Mouse (Mus musculus): ENCODE results near the gene Fam83e. TPM values are rescaled to one million over a fixed set of nuclear protein-coding genes. Genes with fewer than 3 reads are reported as not detected.

Fam83e gene
- total RNA-seq, 2 experiments from 2014 or later, result 0.34 to 0.77 TPM

Other genes with a start within 250 kb of the Fam83e start
Only the 30 nearest of the 32 such genes appear.
- gene Dhdh, start 232.4 kb upstream of the Fam83e start, total RNA-seq (2014; fragmentation: Nextera tagmentation), result 29.3 and 31.1 TPM in 2 replicates
- 18.4 and 20.2 TPM in 2 replicates for gene Dhdh, start 232.4 kb upstream of the Fam83e start, total RNA-seq (2017)
- 184 and 207 TPM in 2 replicates for gene Nucb1, start 210.8 kb upstream of the Fam83e start, total RNA-seq (2014; fragmentation: Nextera tagmentation)
- 316 and 398 TPM in 2 replicates for gene Nucb1, start 210.8 kb upstream of the Fam83e start, total RNA-seq (2017)
- gene Ppp1r15a, start 194.9 kb upstream of the Fam83e start, total RNA-seq (2014; fragmentation: Nextera tagmentation), result 8.3 and 22.1 TPM in 2 replicates
- gene Ppp1r15a, start 194.9 kb upstream of the Fam83e start, total RNA-seq (2017), result 51.1 and 54.9 TPM in 2 replicates
- gene Plekha4, start 194.9 kb upstream of the Fam83e start, total RNA-seq (2014; fragmentation: Nextera tagmentation), result not detected in 2 replicates
- gene Plekha4, start 194.9 kb upstream of the Fam83e start, total RNA-seq (2017), result 0.26 TPM in 1 of 2 replicates, not detected in the other
- gene Hsd17b14, start 166.3 kb upstream of the Fam83e start, total RNA-seq (2014; fragmentation: Nextera tagmentation), result 4.4 TPM in 1 of 2 replicates, not detected in the other
- gene Hsd17b14, start 166.3 kb upstream of the Fam83e start, total RNA-seq (2017), result 0.26 and 0.41 TPM in 2 replicates
- gene Bcat2, start 151.1 kb upstream of the Fam83e start, total RNA-seq (2014; fragmentation: Nextera tagmentation), result 69.1 and 81.6 TPM in 2 replicates
- 38.9 and 42.7 TPM in 2 replicates for gene Bcat2, start 151.1 kb upstream of the Fam83e start, total RNA-seq (2017)
- not detected in 2 replicates for gene Fgf21, start 105.7 kb upstream of the Fam83e start, total RNA-seq (2014; fragmentation: Nextera tagmentation)
- gene Fgf21, start 105.7 kb upstream of the Fam83e start, total RNA-seq (2017), result not detected in 2 replicates
- gene Fut1, start 103.9 kb upstream of the Fam83e start, total RNA-seq (2014; fragmentation: Nextera tagmentation), result not detected in 2 replicates
- not detected in 2 replicates for gene Fut1, start 103.9 kb upstream of the Fam83e start, total RNA-seq (2017)
- not detected in 2 replicates for gene Izumo1, start 99.4 kb upstream of the Fam83e start, total RNA-seq (2014; fragmentation: Nextera tagmentation)
- 0.34 TPM in 1 of 2 replicates, not detected in the other for gene Izumo1, start 99.4 kb upstream of the Fam83e start, total RNA-seq (2017)
- 0.15 TPM in 1 of 2 replicates, not detected in the other for gene Rasip1, start 93.7 kb upstream of the Fam83e start, total RNA-seq (2014; fragmentation: Nextera tagmentation)
- 0.93 TPM in 1 of 2 replicates, not detected in the other for gene Rasip1, start 93.7 kb upstream of the Fam83e start, total RNA-seq (2017)
- gene Mamstr, start 81.2 kb upstream of the Fam83e start, total RNA-seq (2014; fragmentation: Nextera tagmentation), result not detected in 2 replicates
- gene Mamstr, start 81.2 kb upstream of the Fam83e start, total RNA-seq (2017), result 0.36 TPM in 1 of 2 replicates, not detected in the other
- gene Fut2, start 54.8 kb upstream of the Fam83e start, total RNA-seq (2014; fragmentation: Nextera tagmentation), result 0.24 TPM in 1 of 2 replicates, not detected in the other
- gene Fut2, start 54.8 kb upstream of the Fam83e start, total RNA-seq (2017), result not detected in 2 replicates
- gene Ntn5, start 37.2 kb upstream of the Fam83e start, total RNA-seq (2014; fragmentation: Nextera tagmentation), result not detected in 2 replicates
- gene Ntn5, start 37.2 kb upstream of the Fam83e start, total RNA-seq (2017), result not detected in 2 replicates
- gene Sec1, start 26.8 kb upstream of the Fam83e start, total RNA-seq (2014; fragmentation: Nextera tagmentation), result not detected in 2 replicates
- not detected in 2 replicates for gene Sec1, start 26.8 kb upstream of the Fam83e start, total RNA-seq (2017)
- gene Car11, start 21.4 kb upstream of the Fam83e start, total RNA-seq (2014; fragmentation: Nextera tagmentation), result not detected in 2 replicates
- 0.09 TPM in 1 of 2 replicates, not detected in the other for gene Car11, start 21.4 kb upstream of the Fam83e start, total RNA-seq (2017)
- gene Dbp, start 16.1 kb upstream of the Fam83e start, total RNA-seq (2014; fragmentation: Nextera tagmentation), result 1.7 and 3.1 TPM in 2 replicates
- 4.0 and 6.3 TPM in 2 replicates for gene Dbp, start 16.1 kb upstream of the Fam83e start, total RNA-seq (2017)
- 2,165 and 2,847 TPM in 2 replicates for gene Rpl18, start 5.8 kb upstream of the Fam83e start, total RNA-seq (2014; fragmentation: Nextera tagmentation)
- gene Rpl18, start 5.8 kb upstream of the Fam83e start, total RNA-seq (2017), result 1,831 and 2,021 TPM in 2 replicates
- gene Sphk2, start 3.2 kb upstream of the Fam83e start, total RNA-seq (2014; fragmentation: Nextera tagmentation), result 14.9 and 26.4 TPM in 2 replicates
- 10.0 and 10.6 TPM in 2 replicates for gene Sphk2, start 3.2 kb upstream of the Fam83e start, total RNA-seq (2017)
- gene Spaca4, start 4.6 kb downstream of the Fam83e start, total RNA-seq (2014; fragmentation: Nextera tagmentation), result not detected in 2 replicates
- gene Spaca4, start 4.6 kb downstream of the Fam83e start, total RNA-seq (2017), result not detected in 2 replicates
- gene Lmtk3, start 62.5 kb downstream of the Fam83e start, total RNA-seq (2014; fragmentation: Nextera tagmentation), result not detected in 2 replicates
- gene Lmtk3, start 62.5 kb downstream of the Fam83e start, total RNA-seq (2017), result not detected in 2 replicates
- gene Sult2b1, start 63.5 kb downstream of the Fam83e start, total RNA-seq (2014; fragmentation: Nextera tagmentation), result 1.3 and 3.3 TPM in 2 replicates
- gene Sult2b1, start 63.5 kb downstream of the Fam83e start, total RNA-seq (2017), result 0.39 TPM in 1 of 2 replicates, not detected in the other
- gene Cyth2, start 93.4 kb downstream of the Fam83e start, total RNA-seq (2014; fragmentation: Nextera tagmentation), result 32.7 and 36.3 TPM in 2 replicates
- 33.1 and 35.3 TPM in 2 replicates for gene Cyth2, start 93.4 kb downstream of the Fam83e start, total RNA-seq (2017)
- 0.47 and 0.71 TPM in 2 replicates for gene Kcnj14, start 103.6 kb downstream of the Fam83e start, total RNA-seq (2014; fragmentation: Nextera tagmentation)
- gene Kcnj14, start 103.6 kb downstream of the Fam83e start, total RNA-seq (2017), result not detected in 2 replicates
- 30.9 and 33.6 TPM in 2 replicates for gene Grwd1, start 109.7 kb downstream of the Fam83e start, total RNA-seq (2014; fragmentation: Nextera tagmentation)
- gene Grwd1, start 109.7 kb downstream of the Fam83e start, total RNA-seq (2017), result 21.9 and 27.3 TPM in 2 replicates
- gene Kdelr1, start 151.6 kb downstream of the Fam83e start, total RNA-seq (2014; fragmentation: Nextera tagmentation), result 123 and 143 TPM in 2 replicates
- 65.2 and 72.5 TPM in 2 replicates for gene Kdelr1, start 151.6 kb downstream of the Fam83e start, total RNA-seq (2017)
- gene Grin2d, start 157.2 kb downstream of the Fam83e start, total RNA-seq (2014; fragmentation: Nextera tagmentation), result 0.15 TPM in 1 of 2 replicates, not detected in the other
- gene Grin2d, start 157.2 kb downstream of the Fam83e start, total RNA-seq (2017), result 0.09 TPM in 1 of 2 replicates, not detected in the other
- 3.7 and 4.0 TPM in 2 replicates for gene Syngr4, start 175.5 kb downstream of the Fam83e start, total RNA-seq (2014; fragmentation: Nextera tagmentation)
- gene Syngr4, start 175.5 kb downstream of the Fam83e start, total RNA-seq (2017), result 0.41 TPM in 1 of 2 replicates, not detected in the other
- gene Tmem143, start 175.7 kb downstream of the Fam83e start, total RNA-seq (2014; fragmentation: Nextera tagmentation), result 14.5 and 21.2 TPM in 2 replicates
- 9.5 and 12.5 TPM in 2 replicates for gene Tmem143, start 175.7 kb downstream of the Fam83e start, total RNA-seq (2017)
- 244 and 297 TPM in 2 replicates for gene Emp3, start 200.2 kb downstream of the Fam83e start, total RNA-seq (2014; fragmentation: Nextera tagmentation)
- gene Emp3, start 200.2 kb downstream of the Fam83e start, total RNA-seq (2017), result 174 and 251 TPM in 2 replicates
- gene Ccdc114, start 202.9 kb downstream of the Fam83e start, total RNA-seq (2014; fragmentation: Nextera tagmentation), result 3.1 TPM in 1 of 2 replicates, not detected in the other
- 1.8 and 3.0 TPM in 2 replicates for gene Ccdc114, start 202.9 kb downstream of the Fam83e start, total RNA-seq (2017)

Data from granulocyte monocyte progenitor cell, adult 5-6 weeks (primary cell).